30 mouse cellular contexts compared by ENCODE assay signal in the genomic region with DNA sequence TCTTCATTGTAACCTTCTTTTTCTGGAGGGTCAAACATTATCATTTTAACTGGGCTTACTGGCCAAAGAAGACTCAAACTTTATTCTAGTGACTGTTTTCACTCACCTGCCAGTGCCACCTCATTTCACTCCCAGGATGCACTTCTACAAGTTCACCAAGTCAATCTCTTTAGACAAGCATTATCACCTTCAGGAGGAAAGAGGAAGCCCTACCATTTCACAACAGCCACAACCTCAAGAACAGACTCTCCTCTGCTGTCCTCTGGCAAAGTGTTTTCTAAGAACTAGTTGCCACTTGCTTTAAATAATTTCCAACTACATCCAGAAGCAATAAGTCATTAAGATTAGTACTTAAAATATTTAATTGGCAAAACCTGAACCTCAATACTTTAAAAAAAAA. TPM values are rescaled to one million over a fixed set of nuclear protein-coding genes. Genes with fewer than 3 reads are reported as not detected.
DNase-seq lines count a peak whose midpoint lies in the region; ATAC-seq lines count a peak whose summit lies in the region.
"Had no signal": no experiment of that assay in that cellular context is flagged by ENCODE, and none has a peak within 500 bp of the region (broad histone marks: within the 10 kb centered on the region; RNA-seq: fewer than 3 reads in every experiment).

No protein-coding gene starts in this region.

- H3K9me3 ChIP-seq in midbrain, embryonic 11.5 days (ENCODE audit: control insufficient read depth, low read length): no peaks in the 10 kb centered on the region
- no peaks in the 10 kb centered on the region for H3K9me3 ChIP-seq in midbrain, embryonic 13.5 days
- H3K9me3 ChIP-seq: embryonic facial prominence, embryonic 10.5 days; embryonic facial prominence, embryonic 13.5 days; forebrain, embryonic 10.5 days; forebrain, embryonic 13.5 days; G1E; heart, embryonic 10.5 days; heart, embryonic 13.5 days; hindbrain, embryonic 12.5 days; hindbrain, embryonic 15.5 days had no signal

- peak; percentile 25 for DNase-seq in heart, adult 11 months
- no peak for DNase-seq in heart, postnatal 36 days
- DNase-seq in midbrain, embryonic 11.5 days (ENCODE audit: low spot score, missing footprints): peak; percentile 17
- DNase-seq in right cerebral cortex, adult 18-20 months: no peak
- DNase-seq: adrenal gland, adult 2 months; adrenal gland, postnatal 14 days; B cell, adult 2 months; cerebellum, adult 11-12 months; cerebellum, adult 8-10 months; cerebellum, postnatal 10 days; cerebellum, postnatal 36 days; embryo, embryonic 11 days; forebrain, postnatal 0 days; gastrocnemius, adult 2 months; gastrocnemius, postnatal 14 days; heart, adult 2 months; heart, postnatal 14 days had no signal

- H3K4me3 ChIP-seq in midbrain, embryonic 11.5 days (ENCODE audit: low read depth, low read length): no peak overlapping the region
- no peak overlapping the region for H3K4me3 ChIP-seq in midbrain, embryonic 13.5 days (replicated peaks)
- H3K4me3 ChIP-seq: embryonic facial prominence, embryonic 10.5 days; embryonic facial prominence, embryonic 13.5 days; forebrain, embryonic 10.5 days; forebrain, embryonic 13.5 days; gastrocnemius, adult 2 months; heart, adult 2 months; heart, embryonic 10.5 days; heart, embryonic 13.5 days; hindbrain, embryonic 12.5 days; hindbrain, embryonic 15.5 days had no signal

- no peaks in the 10 kb centered on the region for H3K27me3 ChIP-seq in midbrain, embryonic 11.5 days (ENCODE audit: control insufficient read depth, insufficient read depth, low read length)
- no peaks in the 10 kb centered on the region for H3K27me3 ChIP-seq in midbrain, embryonic 13.5 days
- H3K27me3 ChIP-seq: CH12.LX; embryonic facial prominence, embryonic 13.5 days; forebrain, embryonic 13.5 days; heart, embryonic 13.5 days; hindbrain, embryonic 12.5 days; hindbrain, embryonic 15.5 days had no signal

- intact Hi-C loops in heart, postnatal 36 days (cut with DNase I): no loop called here

- H3K36me3 ChIP-seq in midbrain, embryonic 11.5 days (ENCODE audit: control insufficient read depth, insufficient read depth, low read length): 0 out of 2 replicates have a peak, but pooled peaks cover 2% of the 10 kb centered on the region
- H3K36me3 ChIP-seq in midbrain, embryonic 13.5 days: peaks cover 28% of the 10 kb centered on the region
- H3K36me3 ChIP-seq: hindbrain, embryonic 12.5 days had no signal

- H3K4me1 ChIP-seq in midbrain, embryonic 11.5 days (ENCODE audit: control insufficient read depth, insufficient read depth, low read length): no peaks in the 10 kb centered on the region
- peaks cover 6% of the 10 kb centered on the region; the same call in 1 of the 2 replicates for H3K4me1 ChIP-seq in midbrain, embryonic 13.5 days (replicated peaks)
- H3K4me1 ChIP-seq: embryonic facial prominence, embryonic 10.5 days; forebrain, embryonic 10.5 days; forebrain, embryonic 13.5 days; heart, embryonic 10.5 days; hindbrain, embryonic 12.5 days had no signal

- no peak for ATAC-seq in midbrain, embryonic 11.5 days (ENCODE audit: low FRiP score)
- ATAC-seq in midbrain, embryonic 13.5 days: no peak
- peak; percentile 55; the same call in 1 of the 2 replicates for ATAC-seq in megakaryocyte progenitor cell, adult 5-6 weeks (replicated peaks; ENCODE audit: poor library complexity)
- ATAC-seq in erythroblast, adult 5-6 weeks (replicated peaks; ENCODE audit: low FRiP score, poor library complexity, severe bottlenecking): no peak
- ATAC-seq: forebrain, embryonic 13.5 days; forebrain, postnatal 0 days had no signal

- no peak overlapping the region for H3K9ac ChIP-seq in midbrain, embryonic 11.5 days (ENCODE audit: low read length)
- H3K9ac ChIP-seq in midbrain, embryonic 13.5 days (replicated peaks): no peak overlapping the region
- H3K9ac ChIP-seq: embryonic facial prominence, embryonic 13.5 days; forebrain, embryonic 13.5 days; forebrain, postnatal 0 days; heart, embryonic 13.5 days; hindbrain, embryonic 12.5 days; hindbrain, embryonic 15.5 days had no signal

- H3K27ac ChIP-seq in midbrain, embryonic 11.5 days (ENCODE audit: low read depth, low read length): no peak overlapping the region
- H3K27ac ChIP-seq in midbrain, embryonic 13.5 days: no peak overlapping the region
- H3K27ac ChIP-seq: embryonic facial prominence, embryonic 10.5 days; embryonic facial prominence, embryonic 13.5 days; forebrain, embryonic 10.5 days; forebrain, embryonic 13.5 days; gastrocnemius, adult 2 months; heart, adult 2 months; heart, embryonic 10.5 days; heart, embryonic 13.5 days; hindbrain, embryonic 12.5 days; hindbrain, embryonic 15.5 days had no signal

- H3K4me2 ChIP-seq in midbrain, embryonic 11.5 days: no peak overlapping the region
- no peak overlapping the region for H3K4me2 ChIP-seq in midbrain, embryonic 13.5 days (replicated peaks)
- H3K4me2 ChIP-seq: embryonic facial prominence, embryonic 13.5 days; forebrain, embryonic 13.5 days; heart, embryonic 13.5 days; hindbrain, embryonic 12.5 days; hindbrain, embryonic 15.5 days had no signal

RNA-seq across cellular contexts. Expression of a gene that starts 15.2 kb away (rescaled TPM):
- total RNA-seq in heart, postnatal 36 days (2021): 10 to 100 TPM; 75.7 to 76.9 TPM
- 371 and 383 TPM in 2 replicates for polyA plus RNA-seq in midbrain, embryonic 11.5 days (2014; fragmentation: Nextera tagmentation; extraction: Ambion mirVana)
- polyA plus RNA-seq in midbrain, embryonic 13.5 days (2015; fragmentation: Nextera tagmentation; extraction: Ambion mirVana): 557 and 566 TPM in 2 replicates
- 281 and 296 TPM in 2 replicates for total RNA-seq in megakaryocyte progenitor cell, adult 5-6 weeks (2015)
- 85.5 and 97.7 TPM in 2 replicates for total RNA-seq in megakaryocyte progenitor cell, adult 5-6 weeks (2017)
- total RNA-seq in erythroblast, adult 5-6 weeks (2015; ENCODE audit: low replicate concordance): 85.3 and 86.7 TPM in 2 replicates
- 29.4 and 35.0 TPM in 2 replicates for total RNA-seq in erythroblast, adult 5-6 weeks (2017; ENCODE audit: low replicate concordance)

RNA-seq across cellular contexts. Expression of a gene that starts 25.9 kb away (rescaled TPM):
- 10 to 100 TPM; 17.2 to 20.1 TPM for total RNA-seq in heart, postnatal 36 days (2021)
- 6.3 and 8.5 TPM in 2 replicates for polyA plus RNA-seq in midbrain, embryonic 11.5 days (2014; fragmentation: Nextera tagmentation; extraction: Ambion mirVana)
- polyA plus RNA-seq in midbrain, embryonic 13.5 days (2015; fragmentation: Nextera tagmentation; extraction: Ambion mirVana): 6.0 and 6.3 TPM in 2 replicates
- 45.3 and 45.7 TPM in 2 replicates for total RNA-seq in megakaryocyte progenitor cell, adult 5-6 weeks (2015)
- total RNA-seq in megakaryocyte progenitor cell, adult 5-6 weeks (2017): 51.2 and 59.5 TPM in 2 replicates
- 16.9 and 17.3 TPM in 2 replicates for total RNA-seq in erythroblast, adult 5-6 weeks (2015; ENCODE audit: low replicate concordance)
- 21.1 and 25.5 TPM in 2 replicates for total RNA-seq in erythroblast, adult 5-6 weeks (2017; ENCODE audit: low replicate concordance)

RNA-seq across cellular contexts. Expression of a gene that starts 50.5 kb away (rescaled TPM):
- total RNA-seq in heart, postnatal 36 days (2021): 10 to 100 TPM; 15.3 to 17.7 TPM
- 12.3 and 13.2 TPM in 2 replicates for polyA plus RNA-seq in midbrain, embryonic 11.5 days (2014; fragmentation: Nextera tagmentation; extraction: Ambion mirVana)
- 16.7 and 17.5 TPM in 2 replicates for polyA plus RNA-seq in midbrain, embryonic 13.5 days (2015; fragmentation: Nextera tagmentation; extraction: Ambion mirVana)
- total RNA-seq in megakaryocyte progenitor cell, adult 5-6 weeks (2015): 1.5 and 2.3 TPM in 2 replicates
- 1.4 and 3.2 TPM in 2 replicates for total RNA-seq in megakaryocyte progenitor cell, adult 5-6 weeks (2017)
- 0.21 TPM in 1 of 2 replicates, not detected in the other for total RNA-seq in erythroblast, adult 5-6 weeks (2015; ENCODE audit: low replicate concordance)
- 0.34 and 0.70 TPM in 2 replicates for total RNA-seq in erythroblast, adult 5-6 weeks (2017; ENCODE audit: low replicate concordance)

Comparison
In these comparisons a context has a peak if more than half of its experiments do, and no peak if none do; other contexts are left out.
1. DNase-seq: peak in heart, adult 11 months (single experiment) and midbrain, embryonic 11.5 days (single experiment); none in heart, postnatal 36 days (0 of 2) and right cerebral cortex, adult 18-20 months (single experiment).